Mouse (Mus musculus) lung, adult 18-20 months (tissue): Measurements from ENCODE around the gene Mmp28.
A peak's percentile ranks its signal among the peaks of the same experiment; 100 is the strongest.

Experiments
- DNase-seq, 2 experiments: peaks; one replicate each; pipeline ENCODE4 v3.0.0; 2022; ENCODE audit warnings: mixed read lengths in 2 of 2

The Mmp28 gene

DNA sequence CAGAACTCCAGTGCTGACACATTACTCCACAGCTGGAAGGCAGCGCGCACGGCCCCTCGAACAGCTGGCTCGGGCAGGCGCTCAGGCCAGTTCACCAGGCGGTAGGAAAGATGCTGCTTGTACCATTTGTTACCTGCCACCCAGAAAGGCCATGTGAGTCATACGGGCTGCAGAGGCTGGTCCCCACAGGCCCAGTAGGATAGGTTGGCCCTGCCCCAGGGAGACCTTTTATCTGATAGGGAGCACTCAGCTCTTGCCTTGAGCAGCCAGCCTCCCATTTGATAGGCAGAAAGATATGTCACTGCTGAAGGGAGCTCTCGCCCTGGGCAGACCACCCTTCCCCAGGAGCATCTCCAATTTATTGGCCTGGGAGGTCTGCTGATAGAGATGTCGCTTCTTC lies 15.3 kb downstream of the Mmp28 start:
- DNase-seq = no peak

DNA sequence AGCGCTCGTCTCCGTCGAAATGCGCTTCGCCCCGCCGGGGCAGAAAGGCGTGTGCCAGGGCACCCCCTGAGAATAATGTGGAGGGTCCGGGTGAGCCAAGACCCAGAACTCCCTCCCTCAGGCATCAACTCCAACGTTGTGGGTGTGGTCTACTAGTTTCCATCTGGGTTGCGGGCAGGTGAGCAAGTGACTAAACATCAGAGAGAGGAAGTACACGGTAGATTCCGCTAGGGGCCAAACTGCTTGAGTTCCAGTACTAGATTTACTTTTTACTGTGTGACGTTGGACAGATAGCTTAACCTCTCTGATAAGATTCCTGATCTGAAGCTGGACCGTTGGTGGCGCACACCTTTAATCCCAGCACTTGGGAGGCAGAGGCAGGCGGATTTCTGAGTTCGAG lies 17.9 kb downstream of the Mmp28 start:
- DNase-seq = no peak

DNA sequence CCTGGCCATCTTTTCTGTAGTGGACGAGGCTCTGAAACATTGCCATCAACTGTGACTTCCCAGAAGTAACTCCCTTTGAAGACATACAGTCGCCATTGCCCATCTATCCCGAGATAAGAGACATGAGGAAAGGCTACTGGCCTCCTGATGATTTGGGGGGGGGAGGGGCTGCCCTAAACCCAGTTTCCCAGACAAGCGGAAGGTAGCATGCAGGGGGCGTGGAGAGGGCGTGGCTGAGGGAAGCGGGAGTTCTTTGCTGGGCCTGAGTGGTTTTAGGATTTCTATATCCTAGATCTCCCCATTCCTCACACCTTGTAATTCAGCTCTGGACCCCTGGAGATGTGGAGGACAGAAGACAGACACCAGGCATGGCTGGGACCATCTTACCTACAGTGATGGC lies 19.0 kb downstream of the Mmp28 start:
- no peak for DNase-seq

DNA sequence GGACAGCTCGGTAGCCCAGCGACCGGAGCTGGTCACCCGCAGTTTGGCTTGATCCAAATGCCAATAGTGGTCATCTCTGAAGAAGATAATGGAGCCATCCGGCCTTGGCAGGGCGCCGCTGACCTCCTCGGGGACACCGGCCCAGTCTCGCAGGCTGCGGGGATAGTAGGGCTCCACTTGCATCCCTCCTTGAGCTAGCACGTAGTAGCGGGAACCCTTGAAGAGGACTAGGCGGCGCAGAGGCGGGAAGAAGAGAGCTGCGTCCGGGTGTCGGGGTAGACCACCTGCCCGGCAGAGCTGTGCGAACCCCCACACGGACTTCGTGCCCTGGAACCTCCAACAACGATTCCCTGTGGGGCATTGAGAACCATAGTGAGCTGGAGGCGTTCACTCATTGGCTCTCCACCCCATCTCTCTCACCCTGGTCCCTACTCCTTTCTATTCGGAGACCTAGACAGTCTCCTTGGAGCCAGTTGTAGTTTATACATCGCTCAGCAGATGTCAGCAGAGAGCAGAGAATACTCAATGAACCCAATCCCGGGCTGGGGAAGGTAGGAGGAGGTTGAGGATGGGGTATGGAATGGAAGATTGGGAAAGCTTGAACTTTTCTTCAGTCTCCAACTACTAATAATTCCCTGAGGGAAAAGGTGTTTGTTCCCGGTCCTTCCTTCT lies 20.1 kb downstream of the Mmp28 start:
- DNase-seq = peak; percentile 66 to 78

DNA sequence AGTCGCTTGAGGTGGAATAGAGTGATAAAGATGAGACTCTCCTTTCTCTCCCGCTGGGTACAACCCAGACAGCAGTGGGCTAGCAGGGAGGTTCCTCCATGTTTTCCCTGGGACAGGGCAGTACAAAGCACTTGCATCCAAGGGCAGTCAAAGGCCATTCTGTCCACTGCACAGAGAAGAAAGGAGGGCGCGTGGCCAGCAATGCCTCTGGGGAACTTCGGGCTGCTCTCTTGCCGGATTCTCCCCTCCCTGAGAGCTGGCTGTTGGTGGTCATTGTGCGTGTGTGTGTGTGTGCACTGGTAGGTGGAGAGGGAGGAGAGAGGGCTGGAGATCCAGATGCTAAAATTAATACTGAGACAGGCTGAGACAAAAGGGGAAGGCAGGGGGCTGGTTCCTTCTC lies 21.6 kb downstream of the Mmp28 start:
- DNase-seq = no peak

DNA sequence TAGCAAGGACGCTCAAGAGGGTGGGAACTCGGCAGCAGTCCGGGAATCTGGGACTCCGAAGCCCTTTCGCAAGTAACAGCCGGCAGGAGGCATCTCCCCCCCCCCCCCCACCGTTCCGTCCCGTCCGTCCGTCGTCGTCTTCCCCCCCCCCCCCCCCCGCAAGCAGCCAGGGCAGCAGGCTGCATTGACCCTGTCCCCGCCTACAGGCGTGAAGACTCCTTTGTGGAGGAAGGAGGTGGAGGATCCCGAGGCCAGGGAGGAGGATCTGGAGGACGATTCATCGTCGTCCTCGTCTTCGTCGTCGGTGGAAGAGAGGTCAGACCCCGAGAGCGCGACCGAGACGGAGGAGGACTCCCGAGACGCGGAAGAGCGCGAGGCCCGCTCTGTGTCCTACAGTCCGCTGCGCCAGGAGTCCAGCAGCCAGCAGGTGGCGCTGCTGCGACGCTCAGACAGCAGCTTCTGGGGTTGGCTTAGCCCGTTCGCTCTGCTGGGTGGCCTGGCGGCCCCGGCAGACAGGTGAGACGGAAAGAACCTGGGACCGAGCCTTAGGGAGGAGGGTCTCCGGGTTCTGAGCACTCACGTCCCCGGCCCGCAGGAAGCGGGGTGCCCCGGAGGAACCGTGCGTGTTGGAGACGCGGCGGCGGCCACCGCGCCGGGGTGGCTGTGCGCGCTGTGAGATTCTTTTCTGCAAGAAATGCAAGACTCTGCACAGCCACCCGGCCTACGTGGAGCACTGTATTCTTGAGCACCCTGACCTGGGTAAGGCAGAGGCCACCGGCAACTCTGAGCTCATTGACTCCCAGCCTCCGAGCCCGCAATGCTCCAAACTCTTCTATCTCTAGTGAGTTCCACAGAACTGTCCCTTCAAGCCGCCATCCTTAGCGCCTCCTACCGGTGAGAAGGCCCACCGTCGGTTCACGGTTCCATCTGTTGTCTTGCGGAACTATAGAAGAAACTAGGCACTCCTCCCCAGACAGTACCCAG lies 22.5 kb downstream of the Mmp28 start:
- peak; percentile 83 to 85 for DNase-seq

DNA sequence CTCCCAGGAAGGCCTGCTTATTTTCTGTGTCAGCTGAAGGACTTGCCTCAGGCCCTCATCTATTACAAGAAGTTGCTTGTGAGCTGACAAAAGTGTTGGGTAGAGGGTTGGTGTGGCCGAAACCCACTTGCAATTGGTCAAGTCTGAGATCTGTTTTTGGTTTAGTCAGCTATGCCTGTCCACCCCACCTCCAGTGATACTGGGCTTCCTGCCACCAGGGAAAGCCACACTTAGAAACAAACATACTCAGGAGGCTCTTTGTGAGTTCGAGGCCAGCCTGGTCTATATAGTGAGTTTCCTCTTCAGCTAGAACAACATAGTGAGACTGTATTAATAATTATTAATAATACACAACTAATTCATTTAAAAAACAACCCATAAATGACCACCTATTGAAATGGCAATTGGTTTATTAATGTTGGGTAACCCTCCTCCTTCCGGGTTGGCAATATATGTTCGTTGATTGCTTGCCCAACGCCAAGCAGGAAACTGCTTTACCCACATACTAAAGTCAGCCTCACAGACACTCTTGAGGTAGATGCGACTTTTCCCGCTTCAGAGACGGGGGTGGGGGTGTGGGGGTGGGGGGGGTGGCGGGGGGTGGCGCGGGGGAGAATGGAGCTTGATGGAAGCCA lies 23.3 kb downstream of the Mmp28 start:
- no peak for DNase-seq

DNA sequence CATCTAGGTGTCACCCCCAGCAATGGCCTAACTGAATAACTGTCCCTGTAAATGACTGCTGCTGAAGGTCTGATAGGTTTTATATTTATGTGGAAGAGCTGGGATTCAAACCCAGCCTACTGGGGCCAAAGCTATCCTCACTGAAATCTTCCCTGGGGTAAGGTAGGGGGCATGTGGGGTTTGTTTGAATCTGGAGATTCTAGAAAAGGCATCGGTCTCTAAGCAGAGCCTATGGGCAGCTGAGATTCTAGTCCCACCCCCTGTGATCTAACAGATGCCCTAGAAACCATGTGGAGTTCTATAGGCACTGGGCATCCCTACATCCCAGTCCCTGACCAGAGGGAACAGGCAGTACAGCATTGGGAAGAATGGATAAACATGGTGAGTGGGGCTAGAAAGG lies 25.5 kb downstream of the Mmp28 start, which contains the start of gene 1700020L24Rik:
Gene 1700020L24Rik, plus strand, starts transcription at position 301 of the 400 bp plus-strand sequence.
- DNase-seq = no peak

DNA sequence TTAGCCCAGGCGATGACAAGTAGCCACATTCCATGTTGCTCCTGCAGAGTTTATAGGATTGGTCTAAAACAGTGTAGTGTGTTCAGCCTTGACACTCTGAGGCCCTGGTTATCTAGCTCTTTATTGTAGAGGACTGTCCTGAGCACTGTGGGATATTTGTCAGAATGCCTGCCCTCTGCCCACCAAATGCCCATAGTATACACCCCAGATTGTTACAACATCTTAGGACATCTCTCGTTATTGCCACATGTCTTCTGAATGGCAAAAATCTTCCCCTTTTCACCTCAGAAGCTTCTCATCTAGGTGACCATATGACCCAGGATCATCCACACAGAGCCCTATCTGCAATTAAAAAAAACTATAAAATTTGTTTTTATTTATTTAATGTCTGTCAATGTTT lies 30.3 kb downstream of the Mmp28 start:
- no peak for DNase-seq

DNA sequence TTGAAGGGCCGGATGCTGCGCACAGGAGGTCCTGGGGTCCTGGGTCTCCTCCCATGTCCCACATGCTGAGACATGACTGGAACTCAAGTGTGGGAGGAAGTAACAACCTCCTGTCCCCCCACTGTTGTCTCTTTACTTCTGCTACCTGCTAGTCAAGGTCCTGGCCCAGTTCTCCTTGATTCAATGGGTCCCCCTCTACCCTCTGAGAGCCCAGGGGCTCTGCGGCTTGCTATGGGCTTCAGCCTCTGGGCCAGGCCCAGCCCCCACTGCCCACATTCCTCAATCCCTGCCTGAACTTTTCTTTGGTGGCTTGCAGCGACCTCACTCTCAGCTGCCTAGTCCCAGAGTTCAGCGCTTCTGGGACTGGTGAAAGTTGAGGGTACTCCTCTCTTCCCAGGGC lies 33.5 kb downstream of the Mmp28 start, which contains the start of gene Gas2l2:
Gene Gas2l2, minus strand, starts transcription at position 101 of the 400 bp plus-strand sequence.
- no peak for DNase-seq

DNA sequence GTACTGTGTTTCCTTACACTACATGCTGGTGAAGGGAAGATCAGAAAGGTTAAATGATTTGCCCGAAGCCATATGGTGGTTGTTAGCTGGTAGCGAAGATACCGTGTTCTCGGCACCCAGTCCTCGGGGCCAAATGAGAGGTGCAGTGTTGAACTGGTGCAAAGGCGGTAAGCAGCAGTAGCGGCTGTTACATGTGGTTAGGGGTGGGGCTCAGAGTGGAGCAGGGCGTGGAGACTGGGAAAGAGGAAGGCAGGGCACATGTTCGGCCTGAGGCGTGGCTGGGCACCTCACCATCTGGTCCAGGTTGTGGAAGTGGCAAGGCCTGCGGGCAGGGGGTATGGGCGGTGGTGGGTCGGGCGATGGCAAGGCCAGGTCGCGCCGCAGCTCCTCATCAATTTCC lies 35.9 kb downstream of the Mmp28 start:
- peak; percentile 46 to 48 for DNase-seq

DNA sequence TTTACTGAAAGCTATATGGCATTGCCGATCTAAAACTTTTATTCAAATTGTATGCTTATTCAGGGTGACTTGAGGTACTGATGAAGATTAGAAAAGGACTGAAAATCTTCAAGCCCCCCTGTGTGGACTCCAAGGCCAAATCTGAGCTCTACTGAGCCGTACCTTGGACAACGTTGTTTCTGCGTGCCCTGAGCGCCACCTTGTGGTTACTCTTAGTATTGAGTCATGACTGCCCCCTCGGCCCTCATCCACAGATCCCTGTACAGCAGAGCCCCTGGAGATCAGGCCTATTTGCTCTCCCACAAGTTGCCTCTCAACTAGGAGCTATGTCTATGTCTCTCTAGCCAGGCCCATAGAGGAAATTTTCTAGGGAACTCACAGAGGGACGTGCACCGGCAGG lies 38.2 kb downstream of the Mmp28 start:
- peak; percentile 51 to 59 for DNase-seq

DNA sequence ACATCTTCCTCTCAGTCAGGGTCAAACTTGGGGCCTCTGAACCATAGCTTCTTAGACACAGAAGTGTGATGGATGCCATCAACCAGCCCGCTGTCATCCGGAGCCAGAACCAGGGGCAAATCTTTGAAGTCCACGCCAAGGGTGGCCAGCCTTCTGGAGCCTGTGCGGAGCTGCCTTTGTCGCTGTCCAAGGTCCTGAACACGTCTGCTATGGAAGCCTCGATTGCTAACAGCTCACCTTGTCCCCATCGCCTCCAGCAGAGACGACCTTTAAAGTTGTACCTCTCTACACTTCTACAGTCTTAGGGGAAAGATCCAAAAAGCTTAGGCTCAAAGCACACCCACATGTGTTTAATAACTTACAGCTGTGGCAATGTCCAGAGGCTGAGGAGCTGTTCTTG lies 41.6 kb downstream of the Mmp28 start:
- DNase-seq = peak; percentile 46 to 54

DNA sequence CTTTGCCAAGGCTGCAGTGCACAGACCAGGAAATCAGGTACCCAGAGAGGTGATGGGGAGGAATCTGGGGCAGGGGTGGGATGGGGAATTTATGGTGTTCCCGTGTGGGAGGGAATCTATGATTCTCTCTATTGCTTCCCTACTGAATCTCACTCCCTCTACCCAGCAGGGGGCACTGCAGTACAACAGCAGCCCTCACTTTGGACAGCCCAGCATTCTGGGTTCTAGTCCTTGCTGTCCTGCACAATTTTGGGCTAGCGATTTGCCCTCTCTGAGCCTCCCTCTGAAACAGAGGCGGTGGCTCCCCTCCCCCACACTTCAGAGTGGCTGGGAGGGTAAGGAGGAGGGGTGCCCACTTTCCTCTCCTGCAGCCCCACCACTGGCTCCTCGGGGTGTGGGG lies 42.5 kb downstream of the Mmp28 start:
- no peak for DNase-seq

DNA sequence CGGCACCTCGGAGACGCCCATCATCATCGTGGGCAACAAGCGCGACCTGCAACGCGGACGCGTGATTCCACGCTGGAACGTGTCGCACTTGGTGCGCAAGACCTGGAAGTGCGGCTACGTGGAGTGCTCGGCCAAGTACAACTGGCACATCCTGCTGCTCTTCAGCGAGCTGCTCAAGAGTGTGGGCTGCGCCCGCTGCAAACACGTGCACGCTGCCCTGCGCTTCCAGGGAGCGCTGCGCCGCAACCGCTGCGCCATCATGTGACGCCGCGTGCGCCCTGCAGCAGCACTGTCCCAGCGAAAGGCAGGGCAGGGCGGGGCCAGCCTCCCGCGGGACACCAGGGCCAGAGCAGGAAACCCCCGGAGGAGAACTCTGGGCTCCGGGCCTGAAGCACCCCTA lies 44.3 kb downstream of the Mmp28 start:
- peak; percentile 20 to 49 for DNase-seq

DNA sequence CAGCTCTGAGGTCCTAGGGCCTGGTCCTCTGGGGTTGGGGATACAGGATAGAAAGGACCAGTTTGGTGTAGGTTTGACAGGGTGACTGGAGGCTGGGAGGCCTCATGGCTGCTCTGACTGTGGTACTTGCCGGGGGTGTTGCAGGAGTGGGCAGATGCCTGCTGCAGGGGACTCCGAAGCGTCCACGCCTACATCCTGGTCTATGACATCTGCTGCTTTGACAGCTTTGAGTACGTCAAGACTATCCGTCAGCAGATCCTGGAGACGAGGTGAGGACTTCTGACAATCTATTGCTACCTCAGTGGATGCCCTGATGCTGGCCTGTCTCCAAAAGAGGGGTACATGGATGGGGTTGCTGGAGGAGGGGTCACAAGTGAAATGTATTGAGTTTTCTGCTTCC lies 45.2 kb downstream of the Mmp28 start:
- DNase-seq = no peak

DNA sequence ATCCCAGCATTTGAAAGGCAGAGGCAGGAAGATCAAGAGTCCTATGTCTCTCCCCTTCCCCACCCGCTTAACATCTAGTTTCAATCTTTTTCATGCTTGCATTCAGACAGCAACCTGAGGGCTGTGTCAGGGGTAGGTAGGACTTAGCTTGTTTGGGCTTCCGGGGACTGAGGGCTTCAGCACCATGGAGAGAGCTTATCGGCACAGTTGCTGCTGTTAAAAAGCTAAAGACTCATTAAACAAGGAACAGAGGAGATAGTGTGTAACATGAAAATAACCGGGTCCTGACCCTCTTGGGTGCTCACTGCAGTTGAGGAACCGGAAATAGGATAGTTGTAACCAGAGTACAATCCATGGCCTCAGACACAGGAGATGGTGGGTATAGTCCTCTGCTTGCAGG lies 45.8 kb downstream of the Mmp28 start:
- DNase-seq = peak; percentile 51 to 65

DNA sequence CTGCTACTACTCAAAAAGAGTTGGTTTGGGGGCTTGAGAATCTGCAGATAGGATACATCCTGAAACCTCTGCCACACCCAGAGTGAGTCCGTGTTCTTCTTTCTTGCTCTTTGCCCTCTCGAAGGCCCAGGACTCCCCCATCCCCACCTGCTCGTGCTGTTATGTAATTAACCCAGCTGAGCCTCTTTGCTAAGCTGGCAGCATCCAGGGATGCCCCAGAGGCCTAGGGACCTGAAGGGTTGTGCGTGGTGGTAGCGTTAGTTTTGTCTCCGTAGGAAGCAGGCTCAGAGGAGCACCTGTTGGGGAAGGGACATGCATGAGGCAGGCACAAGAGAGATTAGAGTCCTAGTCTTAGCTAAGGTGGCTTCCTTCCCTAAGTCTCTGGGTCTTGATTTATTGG lies 52.4 kb downstream of the Mmp28 start:
- no peak for DNase-seq

DNA sequence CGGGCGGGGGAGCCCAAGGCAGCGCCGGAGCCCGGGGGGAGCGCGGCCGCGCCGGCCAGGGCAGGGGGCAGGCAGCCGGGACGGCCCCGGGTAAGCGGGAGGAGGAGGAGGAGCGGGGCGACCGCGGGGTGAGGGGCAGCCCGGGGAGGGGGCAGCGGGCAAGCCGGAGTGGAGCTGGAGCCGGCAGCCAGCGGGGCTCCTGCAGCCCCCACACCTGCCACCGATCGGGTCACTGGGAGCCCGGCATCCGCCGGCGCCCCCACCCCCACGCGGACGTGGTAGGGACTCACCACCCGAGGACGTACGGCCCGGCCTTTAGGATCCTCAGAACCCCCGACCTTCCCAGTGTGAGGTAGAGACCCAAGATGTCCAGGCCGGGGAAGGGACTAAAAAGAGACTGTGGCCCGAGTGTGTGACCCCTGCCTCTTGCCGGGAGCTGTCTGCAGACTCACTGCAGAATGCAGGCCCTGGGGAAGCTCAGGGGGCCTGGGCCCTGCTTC lies 53.0 kb downstream of the Mmp28 start:
- no peak for DNase-seq

DNA sequence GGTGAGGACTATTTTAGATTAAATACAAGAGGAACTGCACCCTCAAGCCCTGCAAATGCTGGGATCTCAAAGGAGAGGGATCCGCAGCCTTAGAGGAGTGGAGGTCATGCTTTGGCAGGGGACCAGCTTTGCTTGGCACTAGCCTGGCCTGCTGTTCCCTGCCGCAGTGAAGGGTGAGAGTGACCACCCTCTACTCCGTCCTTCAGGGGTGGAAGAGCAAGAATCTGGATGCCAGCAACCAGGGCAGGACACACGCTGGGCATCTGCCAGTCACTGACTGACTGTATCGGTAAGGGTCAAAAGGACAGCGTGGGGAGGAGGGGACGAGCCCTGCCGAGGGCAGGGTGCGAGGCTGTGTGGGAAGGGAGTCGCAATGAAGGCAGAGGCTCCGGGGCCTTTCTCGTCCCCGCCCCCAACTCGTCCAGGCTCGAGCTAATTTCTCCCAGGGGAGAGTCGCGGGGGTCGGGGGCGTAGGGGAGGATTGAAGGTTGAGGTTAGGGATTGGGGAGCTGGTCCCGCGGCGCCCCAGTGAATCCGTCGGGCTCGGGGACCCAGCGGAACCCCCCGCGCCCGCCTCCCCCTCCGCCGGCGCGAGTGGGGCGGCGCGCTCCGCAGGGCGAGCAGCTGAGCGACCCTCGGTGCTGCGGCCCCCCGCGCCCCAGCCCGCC lies 53.6 kb downstream of the Mmp28 start, which contains the start of gene Rasl10b:
Gene Rasl10b, plus strand, starts transcription at position 51 of the 668 bp plus-strand sequence.
- no peak for DNase-seq

DNA sequence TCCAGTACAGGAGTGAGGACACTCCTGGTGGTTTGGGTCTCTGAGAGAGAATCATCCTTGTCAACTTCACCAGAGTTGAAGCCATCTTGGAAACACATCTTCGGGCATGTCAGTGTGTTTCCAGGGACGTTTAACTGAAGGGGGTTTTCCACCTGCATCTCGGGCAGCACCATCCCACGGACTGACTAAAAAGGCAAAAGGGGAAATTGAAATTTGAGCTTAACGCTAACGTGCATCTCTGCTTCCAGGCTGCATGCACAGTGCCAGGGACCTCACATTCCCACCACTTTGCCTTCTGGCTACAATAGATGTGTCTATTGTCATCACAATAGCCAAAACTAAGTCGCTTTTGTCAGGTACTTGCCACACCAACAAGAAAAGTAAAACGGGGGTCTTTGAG lies 54.6 kb downstream of the Mmp28 start:
- no peak for DNase-seq

DNA sequence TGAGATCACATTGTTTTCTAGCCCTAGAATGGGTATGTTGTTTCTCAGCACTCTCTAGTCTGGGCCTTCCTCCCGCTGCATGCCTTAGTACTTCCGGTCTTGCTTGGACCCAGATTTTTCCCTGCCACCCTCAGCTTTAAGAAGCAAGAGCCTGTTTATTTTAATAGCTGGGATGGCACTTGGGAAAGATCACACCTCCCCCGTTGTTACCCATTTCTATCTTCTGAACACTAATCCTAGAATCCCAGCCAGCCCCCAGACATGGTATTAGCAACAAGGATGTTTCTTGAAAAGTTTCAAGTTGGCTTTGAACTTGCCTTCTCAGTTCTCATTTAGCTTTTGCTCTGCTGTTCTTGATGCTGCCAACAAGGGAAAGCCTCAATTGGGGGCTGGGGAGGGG lies 56.5 kb downstream of the Mmp28 start:
- no peak for DNase-seq

DNA sequence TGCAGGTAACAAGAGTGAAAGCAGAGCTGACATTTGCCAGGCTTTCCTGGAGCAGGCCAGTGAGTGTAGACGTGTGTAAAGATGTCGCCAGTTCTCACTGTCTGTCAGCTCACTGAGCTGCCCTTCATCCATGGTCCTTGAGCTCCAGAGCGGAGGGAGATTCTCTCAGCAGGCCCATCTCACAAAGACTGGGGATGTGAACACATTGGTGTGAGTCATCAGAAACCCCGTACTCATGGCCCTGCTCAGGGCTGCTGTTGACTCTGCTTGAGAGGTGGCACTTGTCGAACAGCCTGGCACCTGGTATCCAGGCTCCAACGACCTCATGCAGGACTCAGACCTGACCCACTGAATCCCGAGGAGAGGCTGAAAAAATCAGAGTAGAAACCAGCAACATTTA lies 59.1 kb downstream of the Mmp28 start:
- DNase-seq = no peak
